Mouse (Mus musculus): ENCODE measurements around the gene S100a8.
A peak's percentile ranks its signal among the peaks of the same experiment; 100 is the strongest.

S100a8 gene

DNA sequence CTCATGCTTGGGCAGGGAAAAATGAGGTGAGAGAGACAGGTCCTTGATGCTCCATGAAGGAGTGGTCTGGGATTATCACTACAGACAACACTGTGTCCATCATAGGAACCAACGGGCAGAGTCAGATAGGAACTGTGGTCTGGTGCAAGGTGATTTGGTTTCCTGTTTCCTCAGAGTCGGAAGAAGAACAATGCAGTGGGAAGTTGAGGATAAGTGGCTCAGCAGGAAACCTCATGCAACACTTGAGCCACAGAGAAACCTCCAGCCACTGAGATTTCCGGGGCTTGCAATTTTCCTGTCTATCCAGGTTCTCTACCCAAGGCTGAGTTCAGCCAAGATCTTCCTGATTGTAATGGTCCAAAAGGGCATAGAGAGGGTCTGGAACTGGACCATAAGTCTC, 9.9 kb downstream of the S100a8 start:
- DNase-seq (ENCODE audit: low read depth, low spot score), result no peak

DNA sequence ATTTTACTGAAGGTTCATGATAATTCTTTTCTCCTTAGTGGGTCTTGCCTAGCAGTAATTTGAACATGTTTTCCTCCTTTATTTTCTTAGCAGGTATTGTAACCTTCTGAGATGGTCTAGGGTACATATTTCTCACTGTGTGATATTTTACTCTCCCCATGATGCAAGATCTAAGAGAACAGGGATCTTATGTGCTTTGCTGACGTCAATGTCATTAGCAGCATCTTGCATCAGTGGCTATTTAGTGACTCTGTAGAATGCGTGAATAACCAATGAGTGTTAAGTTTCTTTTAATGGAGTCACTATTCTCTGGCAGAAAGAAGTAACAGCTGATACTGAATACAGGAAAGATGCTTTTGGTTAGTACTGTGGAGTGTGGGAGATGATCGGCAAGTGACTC, 15.2 kb downstream of the S100a8 start:
- no peak for DNase-seq (ENCODE audit: low read depth, low spot score)

DNA sequence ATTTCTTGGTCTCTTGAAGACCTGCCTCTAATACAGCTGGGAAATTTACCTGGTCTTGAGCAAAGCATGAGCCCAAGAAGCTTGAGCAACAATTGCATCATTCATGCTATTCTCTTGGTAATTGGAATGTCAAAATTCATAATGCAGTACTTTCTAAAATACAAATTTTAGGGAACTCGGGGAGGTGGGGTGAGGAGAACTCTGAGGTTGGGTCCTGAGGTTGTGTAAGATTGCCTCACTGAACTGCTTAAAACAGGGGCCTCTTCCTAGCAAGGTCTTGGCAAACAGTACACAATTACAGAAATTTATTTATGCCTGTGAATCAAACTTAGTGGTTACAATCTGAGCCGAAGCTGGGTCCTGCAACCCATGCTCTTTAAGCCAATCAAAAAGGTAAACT, 18.1 kb downstream of the S100a8 start:
- no peak for DNase-seq (ENCODE audit: low read depth, low spot score)

- no peak for DNase-seq (ENCODE audit: low read depth, low spot score)
Measured at GRCm38 (mm10) chr3:90693496-90693895, 24.7 kb downstream of the S100a8 start.

GRCm38 (mm10) chr3:90695613-90696012, 26.8 kb downstream of the S100a8 start, which contains the start of gene S100a9:
Gene S100a9, minus strand, starts transcription at chr3:90695721.
- no peak for DNase-seq (ENCODE audit: low read depth, low spot score)

- DNase-seq (ENCODE audit: low read depth, low spot score), result no peak
Measured at GRCm38 (mm10) chr3:90702244-90702643, 33.5 kb downstream of the S100a8 start.

DNA sequence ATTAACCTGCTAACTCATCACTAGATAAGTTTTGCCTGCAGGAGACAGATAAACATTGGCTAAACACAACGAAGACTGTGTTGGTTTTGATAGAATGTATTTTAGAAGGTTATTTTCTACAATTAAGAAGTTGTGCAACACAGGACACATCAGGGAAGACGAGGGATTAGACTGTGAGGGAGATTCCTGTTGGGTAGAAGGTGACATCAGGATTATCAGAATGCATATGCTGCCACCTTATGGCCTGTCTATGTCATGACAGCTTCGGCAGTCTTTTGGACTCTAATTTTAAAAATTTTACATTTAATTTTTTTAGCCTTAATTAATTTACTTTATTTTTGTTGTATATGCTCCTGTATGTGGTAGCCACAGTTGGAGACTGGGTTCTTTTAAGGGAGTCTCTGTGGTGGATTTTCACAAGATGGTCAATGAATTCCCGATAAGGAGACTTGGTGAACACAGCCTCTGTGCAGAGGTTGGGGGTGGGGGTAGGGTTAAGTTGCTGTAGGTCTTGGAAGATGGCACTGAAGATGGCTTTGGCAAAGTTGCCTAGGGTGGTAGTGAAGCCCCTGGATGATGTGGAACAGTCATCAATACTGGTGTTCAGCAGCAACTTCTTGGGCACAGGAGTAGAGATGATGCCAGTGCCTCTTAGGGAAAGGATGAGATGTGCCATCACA, 39.9 kb downstream of the S100a8 start:
- DNase-seq (ENCODE audit: low read depth, low spot score), result peak; percentile 10

DNA sequence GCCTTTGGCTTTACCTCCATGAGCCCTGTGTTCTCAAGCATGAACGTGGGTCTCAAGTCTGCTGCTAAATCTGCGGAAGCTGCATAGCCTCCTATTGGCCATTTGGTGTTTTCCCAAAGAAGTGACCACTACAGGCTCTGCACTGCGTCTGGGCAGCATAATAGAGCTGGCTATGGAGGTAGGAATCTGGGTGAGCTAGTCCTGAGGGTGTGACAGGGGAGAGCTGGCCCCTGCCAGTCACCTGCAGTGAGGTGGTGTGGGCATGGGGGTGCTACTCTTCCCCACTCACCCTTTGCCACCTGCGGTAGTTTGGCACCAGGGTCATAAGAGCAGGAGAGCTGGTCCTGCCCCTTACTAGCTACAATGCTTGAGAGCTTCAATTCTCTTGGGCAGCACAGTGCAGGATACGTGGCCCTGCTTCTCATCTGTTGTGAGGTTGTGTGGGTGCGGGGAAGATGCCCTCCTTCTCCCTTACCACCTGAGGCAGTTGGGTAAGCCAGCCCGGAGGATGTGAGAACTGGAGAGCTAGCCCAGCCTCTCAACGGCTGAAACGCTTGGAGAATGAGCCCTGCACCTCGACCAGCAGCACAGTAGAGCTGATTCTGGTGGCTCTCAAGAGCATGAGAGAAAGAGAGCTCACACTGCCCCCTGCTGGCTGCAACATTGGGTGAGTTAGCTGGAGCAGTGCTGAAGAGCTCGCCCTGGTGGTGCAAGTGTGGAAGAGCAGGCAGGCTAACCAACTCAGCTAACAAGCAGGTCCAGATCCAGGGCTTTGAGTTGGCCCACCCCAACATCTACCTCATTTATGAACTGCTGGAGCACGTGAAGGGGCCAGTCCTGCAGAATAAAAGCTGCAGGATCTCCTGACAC, 41.0 kb downstream of the S100a8 start:
- DNase-seq (ENCODE audit: low read depth, low spot score), result peak; percentile 87
